Mouse (Mus musculus) embryo, embryonic 11.5 days (tissue): Measurements from ENCODE around the gene Traf6.
"Not testable (repeated sequence)": the region's sequence is repeated elsewhere in the genome, so short reads cannot be mapped to it uniquely, and the experiment has no call there.

Experiments
- DNase-seq: peaks from one replicate; pipeline ENCODE4 v3.0.0-alpha.2; 2012; ENCODE audit warnings: low read depth, low spot score

Gene Traf6

GRCm38 (mm10) chr2:101693577-101694215 lies 15.5 kb downstream of the Traf6 start:
- no peak for DNase-seq

DNA sequence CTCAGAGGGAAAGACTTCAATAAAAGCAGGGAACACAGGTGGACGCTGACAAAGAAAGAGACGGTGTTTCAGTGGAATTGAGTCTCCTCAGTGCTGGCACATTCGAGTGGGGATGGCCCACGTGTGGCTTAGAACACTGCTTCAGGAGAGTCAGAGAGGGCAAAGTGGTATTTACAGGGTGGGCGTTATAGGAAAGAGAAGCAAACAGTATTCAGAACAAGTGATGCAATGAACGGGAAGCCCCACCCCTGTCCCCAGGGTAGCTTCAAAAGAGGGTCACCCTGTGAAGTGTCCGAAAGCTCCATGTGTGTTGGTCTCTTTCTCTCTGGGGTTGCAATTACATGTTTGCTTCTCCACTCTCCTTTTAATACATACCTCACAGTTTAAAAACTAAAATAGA lies 17.4 kb downstream of the Traf6 start:
- no peak for DNase-seq

GRCm38 (mm10) chr2:101699284-101699683 lies 21.1 kb downstream of the Traf6 start:
- DNase-seq, result no peak

GRCm38 (mm10) chr2:101705941-101706485 lies 27.8 kb downstream of the Traf6 start:
- DNase-seq, result no peak

DNA sequence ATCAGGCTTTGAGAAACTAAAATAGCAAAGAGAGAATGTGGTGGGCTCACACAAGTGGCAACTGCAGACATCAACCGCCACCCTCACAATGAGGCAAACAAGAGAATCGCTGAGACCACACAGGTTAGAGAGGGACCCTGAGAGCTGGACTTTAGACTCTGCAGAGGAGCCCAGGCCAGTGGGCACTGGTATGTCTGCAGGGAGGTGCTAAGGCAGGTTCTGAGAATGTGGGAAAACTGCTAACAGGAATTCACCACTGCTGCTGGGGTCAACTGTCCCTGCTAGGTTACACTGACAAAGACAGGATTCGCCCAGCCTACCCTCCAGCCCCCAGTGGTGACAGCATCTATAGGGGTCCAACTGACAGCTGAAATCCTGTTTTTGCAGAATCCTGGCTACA lies 33.4 kb downstream of the Traf6 start:
- DNase-seq, result no peak

GRCm38 (mm10) chr2:101715650-101716323 lies 37.6 kb downstream of the Traf6 start:
- DNase-seq, result no peak

- DNase-seq, result no peak
Measured at GRCm38 (mm10) chr2:101717162-101717561, 38.9 kb downstream of the Traf6 start.

DNA sequence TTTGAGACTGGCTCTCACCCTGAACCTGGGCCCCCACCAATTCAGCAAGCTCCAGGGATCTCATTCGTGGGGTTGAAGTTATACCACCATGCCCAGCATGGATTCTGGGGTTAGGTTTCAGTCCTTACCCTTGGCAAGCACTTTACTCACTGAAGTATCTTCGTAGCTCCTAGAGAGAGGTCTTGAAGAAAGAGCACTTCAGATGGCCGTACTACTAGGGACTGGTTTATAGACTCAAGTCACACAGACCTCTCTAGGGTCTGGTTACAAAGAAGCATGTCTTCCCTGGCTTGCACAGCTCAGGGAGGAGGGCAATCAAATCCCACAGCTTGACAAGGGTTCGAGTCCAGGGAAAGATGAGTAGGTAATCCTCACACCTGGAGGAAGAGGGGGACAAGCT lies 43.6 kb downstream of the Traf6 start:
- no peak for DNase-seq

- DNase-seq, result peak; percentile 24
Measured at GRCm38 (mm10) chr2:101722370-101723332, 44.4 kb downstream of the Traf6 start.

DNA sequence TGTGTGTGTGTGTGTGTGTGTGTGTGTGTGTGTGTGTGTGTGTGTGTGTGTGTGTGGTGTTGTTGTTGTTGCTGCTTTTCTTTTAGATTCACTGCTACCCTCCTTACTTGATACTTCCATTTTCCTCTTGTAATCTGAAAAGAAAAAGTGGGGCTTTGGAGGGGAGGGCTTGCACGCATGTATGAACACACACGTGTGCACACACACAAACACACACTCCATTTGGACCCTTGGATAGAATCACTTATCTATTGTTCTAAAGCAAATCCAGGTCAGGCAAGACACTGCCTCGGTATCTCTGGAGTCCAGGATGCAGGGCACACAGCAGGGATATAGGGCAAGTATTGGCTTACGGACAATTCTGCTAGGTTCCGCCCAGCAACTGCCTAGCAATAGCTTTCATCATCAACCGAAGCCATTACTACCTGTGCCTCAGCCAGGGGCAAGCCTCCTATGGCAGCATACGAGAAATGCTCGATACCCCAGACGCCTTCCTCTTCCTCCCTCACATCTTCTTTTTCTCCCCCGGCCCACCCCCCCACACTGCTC lies 45.2 kb downstream of the Traf6 start:
- no peak for DNase-seq

DNA sequence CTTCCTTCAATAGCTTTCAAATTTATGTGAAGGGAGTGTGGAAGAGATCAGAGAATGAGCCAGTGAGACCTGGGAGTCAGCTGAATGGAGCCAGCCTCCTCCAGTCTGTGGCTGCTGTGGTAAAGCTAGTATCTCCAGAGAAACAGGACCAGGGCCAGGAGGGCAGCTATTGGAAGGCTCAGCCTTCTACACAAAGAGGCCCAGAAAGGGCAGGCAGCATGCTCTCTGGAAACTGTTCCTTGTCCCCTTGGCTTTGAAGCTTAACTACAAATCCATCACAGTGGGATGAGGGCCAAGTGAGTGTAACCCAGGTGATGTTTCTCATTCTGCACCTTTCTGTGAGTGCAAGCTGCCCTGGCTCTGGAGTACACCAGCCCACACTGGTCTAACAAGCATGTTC lies 49.6 kb downstream of the Traf6 start:
- no peak for DNase-seq

GRCm38 (mm10) chr2:101729472-101729871 lies 51.2 kb downstream of the Traf6 start:
- no peak for DNase-seq

DNA sequence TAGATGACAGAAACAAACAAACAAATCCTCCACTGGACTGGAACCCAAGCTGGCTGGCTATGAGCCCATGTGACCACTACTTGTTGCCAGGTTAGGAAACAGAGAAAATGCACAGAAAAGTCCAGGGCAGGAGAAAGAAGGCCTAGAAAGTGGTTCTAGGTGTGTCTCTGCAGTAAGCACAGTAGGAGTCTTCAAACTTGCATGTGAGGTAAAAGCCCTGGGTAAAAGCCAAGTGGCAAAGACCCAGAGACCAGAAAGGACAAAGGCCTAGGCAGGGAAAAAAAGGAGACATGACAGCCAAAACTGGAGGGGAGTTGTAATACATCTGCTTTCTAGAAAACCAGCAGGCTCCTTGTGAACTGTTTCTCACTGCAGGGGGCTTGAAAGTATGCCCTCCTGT lies 52.7 kb downstream of the Traf6 start:
- no peak for DNase-seq

DNA sequence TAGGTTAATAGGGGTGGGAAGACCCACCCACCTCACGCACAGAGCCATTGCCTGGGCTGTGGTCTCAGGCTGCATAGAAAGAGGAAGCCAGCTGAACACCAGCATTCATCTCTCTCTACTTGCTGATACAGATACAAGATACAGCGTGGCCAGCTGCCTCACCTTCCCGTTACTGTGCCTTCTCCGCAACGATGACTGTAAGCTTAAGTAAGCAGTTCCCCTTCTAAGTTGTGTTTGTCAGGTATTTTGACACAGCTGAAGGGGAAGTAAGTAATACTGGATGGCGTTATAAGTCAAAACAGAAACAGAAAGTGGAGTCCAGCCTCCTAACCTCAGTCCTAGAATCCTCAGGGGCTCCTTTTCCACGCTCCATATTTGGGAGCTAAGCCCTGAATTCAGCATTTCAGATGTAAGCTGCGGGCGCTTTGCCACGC lies 54.6 kb downstream of the Traf6 start:
- no peak for DNase-seq

GRCm38 (mm10) chr2:101733564-101733963 lies 55.3 kb downstream of the Traf6 start:
- no peak for DNase-seq

- DNase-seq, result no peak
Measured at GRCm38 (mm10) chr2:101739914-101740313, 61.7 kb downstream of the Traf6 start.

DNA sequence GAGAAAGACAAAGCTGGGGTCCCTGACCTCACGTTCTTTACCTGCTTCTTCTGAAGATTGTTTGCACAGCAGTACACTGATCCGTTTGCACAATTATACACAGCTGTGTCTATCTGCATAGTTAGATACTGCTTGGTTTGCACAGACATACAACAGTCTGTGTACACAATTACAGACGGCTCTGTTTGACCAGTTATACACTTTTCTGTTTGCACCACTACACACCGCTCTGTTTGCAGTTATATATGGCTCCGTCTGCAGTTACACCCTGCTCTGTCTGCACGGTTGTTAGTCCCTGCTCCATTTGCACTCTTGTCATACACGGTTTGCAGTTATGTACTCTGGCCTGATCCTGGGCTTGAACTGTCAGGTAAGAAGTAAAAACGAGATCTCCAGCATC lies 63.4 kb downstream of the Traf6 start:
- DNase-seq, result no peak

DNA sequence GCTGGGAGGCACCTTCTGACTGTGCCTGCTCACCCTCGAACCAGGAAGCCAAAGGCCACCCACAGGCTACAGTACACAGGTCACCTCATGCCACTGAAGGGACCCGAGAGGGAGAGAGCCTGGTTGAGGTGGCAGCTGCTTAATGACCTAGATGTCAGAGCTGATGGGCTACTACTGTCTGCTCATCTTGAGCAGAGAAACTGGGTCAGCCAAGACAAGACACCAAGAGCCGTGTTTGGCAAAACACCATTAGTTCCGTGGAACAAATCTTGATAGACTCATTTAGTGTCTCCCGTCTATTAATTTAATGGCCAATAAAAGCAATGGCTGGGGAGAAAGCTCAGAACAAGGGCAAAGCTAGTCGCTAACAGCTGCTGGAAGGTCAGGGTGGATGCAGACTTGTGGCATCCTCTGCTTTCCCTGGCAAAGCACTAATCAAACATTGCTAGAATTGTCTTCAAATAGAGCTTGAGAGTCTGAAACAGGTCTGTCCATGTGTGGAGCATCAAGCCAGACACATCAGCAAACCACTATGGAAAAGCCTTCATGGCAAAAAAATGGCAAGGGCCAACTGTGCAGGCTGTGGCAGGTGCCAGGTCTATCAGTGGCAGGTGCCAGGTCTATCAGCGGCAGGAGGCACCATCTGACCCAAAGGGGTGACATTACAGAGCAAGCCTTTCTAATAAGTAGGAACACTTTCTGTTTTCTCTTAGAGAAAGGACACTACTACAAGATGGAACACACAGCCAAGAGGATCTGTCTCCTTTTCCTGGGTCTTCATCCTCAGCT lies 64.0 kb downstream of the Traf6 start:
- DNase-seq, result no peak

- DNase-seq, result not testable (repeated sequence)
Measured at GRCm38 (mm10) chr2:101745656-101746055, 67.4 kb downstream of the Traf6 start.

- DNase-seq, result no peak
Measured at GRCm38 (mm10) chr2:101746537-101746936, 68.3 kb downstream of the Traf6 start.
